Mouse (Mus musculus) mouse trophoblast stem cell (cell line): ENCODE data around the gene Surf1.

Source experiments
- in situ Hi-C, 2 experiments: fragments of 300-500 bp; cut with MseI, MboI; formaldehyde crosslinking; loops; 2 replicates in 1 of 2; 3 replicates in 1 of 2; pipeline ENCODE4 v1.15.1; 2025

Gene Surf1

DNA sequence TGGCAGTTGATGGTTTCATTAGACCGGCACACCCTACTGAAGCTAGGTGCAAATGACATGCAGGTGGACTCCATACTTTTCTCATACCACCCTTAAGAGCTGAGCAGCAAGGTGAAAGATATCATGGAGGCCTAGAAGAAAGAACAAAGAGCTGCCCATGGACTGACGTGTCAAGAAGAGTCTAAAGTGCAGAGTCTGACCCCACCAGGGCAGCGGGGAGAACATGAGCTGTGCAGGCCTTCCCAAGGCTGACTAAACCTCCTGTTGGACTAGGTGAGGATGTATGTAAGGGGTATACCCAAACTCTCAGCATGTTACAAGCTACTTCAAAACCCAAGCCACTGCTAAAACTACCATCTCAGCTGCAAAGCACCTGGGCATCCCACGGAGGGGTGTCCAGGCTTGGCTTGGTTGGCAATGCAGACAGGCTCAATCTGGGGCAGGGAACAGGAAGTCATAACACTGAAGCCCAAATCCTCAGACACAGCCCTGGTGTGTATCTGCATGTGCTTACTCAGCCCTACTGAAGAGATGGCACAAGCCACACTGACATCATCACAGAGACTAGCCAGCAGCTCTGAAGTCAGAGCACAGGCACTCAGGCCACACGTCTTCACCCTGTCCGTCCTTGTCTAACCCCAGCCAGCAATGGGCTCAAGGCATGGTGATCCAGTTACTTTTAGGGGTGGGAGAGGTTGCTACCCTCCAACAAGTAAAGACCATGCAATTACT lies 11.6 kb upstream of the Surf1 start:
- in situ Hi-C loops, result loop anchor here in 1 of 2 experiments (5.0 kb wide), 1 partner anchor 104 kb away; no protein-coding TSS in a partner anchor

DNA sequence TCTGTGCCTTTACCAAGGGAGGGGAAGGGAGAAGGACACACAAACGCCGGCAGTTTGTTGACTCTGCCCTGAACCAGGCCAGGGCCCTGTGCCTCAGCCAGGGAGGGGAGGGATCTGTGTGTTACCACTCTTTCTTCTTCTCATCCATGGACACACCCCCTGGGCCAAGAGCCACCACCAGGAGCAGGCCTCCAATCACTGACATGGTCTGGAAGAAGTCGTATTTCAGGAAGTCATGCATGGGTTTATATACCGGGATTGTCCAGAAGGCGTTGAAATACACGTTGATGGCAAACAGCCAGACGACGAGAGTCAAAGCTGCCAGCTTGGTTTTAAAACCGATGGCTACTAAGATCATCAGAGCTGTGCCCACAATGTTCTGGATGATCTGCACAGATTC lies 5.5 kb upstream of the Surf1 start:
- in situ Hi-C loops, result no loop called here

DNA sequence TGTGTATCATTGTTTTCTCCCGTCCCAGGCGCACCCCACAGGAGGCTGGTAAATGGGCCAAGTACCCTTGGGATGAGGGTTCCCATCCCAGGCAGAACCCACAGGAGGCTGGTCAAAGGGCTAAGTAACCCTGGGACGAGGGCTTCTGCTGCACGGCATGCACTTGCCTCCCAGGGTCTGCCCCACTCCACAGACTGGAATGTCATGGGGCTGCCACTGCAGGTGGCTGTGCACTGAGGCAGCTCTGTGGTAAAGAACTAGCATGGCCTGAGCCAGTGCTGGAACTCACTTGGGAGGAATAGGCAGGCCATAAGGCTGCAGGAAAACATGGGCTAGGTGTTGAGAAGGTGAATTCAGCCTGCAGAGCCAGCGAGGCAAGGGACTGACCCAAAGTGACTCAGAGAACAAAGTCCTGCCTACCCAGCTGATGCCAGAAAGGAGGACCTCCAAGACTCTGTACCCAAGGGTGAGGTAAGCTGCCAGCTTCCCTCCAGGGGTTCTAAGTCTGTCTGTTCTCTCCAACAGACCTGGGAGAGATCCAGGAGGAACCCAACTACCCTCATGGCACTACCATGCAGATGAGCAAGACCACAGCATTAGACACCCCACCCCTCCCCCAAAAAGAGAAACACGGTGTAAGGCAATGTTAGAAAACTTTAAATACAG lies 4.0 kb upstream of the Surf1 start:
- in situ Hi-C loops, result no loop called here

DNA sequence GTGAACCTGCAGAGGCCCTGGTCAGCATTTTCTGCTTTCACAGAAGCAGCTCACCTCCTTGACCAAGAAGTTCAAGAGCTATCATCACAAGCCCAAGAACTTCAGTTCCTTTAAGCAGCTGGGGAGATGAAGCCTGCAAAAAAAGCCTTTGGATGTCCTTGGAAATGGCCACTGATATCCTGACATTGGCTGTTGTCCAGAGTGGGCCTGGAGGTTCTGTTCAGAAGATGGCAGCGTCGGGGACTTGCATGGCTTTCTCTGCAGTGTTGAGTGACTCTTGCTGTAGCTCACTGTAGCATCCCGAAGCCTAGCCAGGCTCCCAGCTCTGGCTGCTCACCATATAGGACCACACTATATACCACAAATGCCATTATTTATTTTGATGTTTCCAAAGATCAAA lies 3.4 kb upstream of the Surf1 start:
- in situ Hi-C loops, result no loop called here

DNA sequence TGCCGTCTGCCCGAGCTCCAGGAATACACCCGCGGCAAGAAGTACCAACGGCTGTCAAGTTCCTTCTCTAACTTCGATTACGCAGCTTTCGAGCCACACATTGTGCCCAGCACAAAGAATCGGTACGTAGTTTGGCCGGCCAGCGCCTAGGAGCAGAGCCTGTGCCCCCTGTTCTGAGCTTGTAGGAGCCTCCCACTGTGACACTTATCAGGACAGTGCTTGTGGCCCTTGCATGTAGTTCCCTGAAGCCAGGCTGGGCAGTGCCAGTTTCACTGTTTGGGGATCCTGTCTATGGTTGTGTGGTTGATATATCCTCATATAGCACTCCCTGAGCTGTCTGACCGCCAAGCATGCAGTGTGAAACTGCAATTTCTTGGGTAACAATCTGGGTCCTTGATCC lies 408 bp upstream of the Surf1 start:
- in situ Hi-C loops, result no loop called here

GRCm38 (mm10) chr2:26914148-26914941 lies 2.0 kb downstream of the Surf1 start:
- in situ Hi-C loops, result no loop called here

GRCm38 (mm10) chr2:26913416-26914147 lies 2.7 kb downstream of the Surf1 start:
- in situ Hi-C loops, result no loop called here

- in situ Hi-C loops, result no loop called here
Observed at GRCm38 (mm10) chr2:26912253-26912770, 4.0 kb downstream of the Surf1 start.

- in situ Hi-C loops, result no loop called here
Observed at GRCm38 (mm10) chr2:26910994-26911765, 5.2 kb downstream of the Surf1 start.

GRCm38 (mm10) chr2:26910124-26910993 lies 6.0 kb downstream of the Surf1 start, which contains the start of the genes Med22 and Rpl7a:
Med22 (minus strand) TSS chr2:26910677.
Rpl7a (plus strand) TSS chr2:26910764.
- in situ Hi-C loops, result no loop called here

DNA sequence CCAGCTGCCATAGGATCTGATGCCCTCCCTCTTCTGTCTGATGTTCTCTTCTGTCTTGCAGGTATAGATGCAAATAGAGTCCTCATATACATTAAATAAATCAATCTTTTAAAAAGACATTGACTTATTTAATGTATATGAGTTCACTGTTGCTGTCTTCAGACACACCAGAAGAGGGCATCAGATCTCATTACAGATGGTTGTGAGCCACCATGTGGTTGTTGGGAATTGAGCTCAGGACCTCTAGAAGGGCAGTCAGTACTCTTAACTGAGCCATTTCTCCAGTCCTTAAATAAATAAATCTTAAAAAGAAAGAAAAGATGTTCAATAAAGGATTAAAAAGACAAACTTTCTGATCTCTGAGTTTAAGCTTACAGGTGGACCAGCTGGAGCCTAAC lies 6.9 kb downstream of the Surf1 start:
- in situ Hi-C loops, result loop anchor here in 1 of 2 experiments (10.0 kb wide), 1 partner anchor 265 kb away; no protein-coding TSS in a partner anchor

DNA sequence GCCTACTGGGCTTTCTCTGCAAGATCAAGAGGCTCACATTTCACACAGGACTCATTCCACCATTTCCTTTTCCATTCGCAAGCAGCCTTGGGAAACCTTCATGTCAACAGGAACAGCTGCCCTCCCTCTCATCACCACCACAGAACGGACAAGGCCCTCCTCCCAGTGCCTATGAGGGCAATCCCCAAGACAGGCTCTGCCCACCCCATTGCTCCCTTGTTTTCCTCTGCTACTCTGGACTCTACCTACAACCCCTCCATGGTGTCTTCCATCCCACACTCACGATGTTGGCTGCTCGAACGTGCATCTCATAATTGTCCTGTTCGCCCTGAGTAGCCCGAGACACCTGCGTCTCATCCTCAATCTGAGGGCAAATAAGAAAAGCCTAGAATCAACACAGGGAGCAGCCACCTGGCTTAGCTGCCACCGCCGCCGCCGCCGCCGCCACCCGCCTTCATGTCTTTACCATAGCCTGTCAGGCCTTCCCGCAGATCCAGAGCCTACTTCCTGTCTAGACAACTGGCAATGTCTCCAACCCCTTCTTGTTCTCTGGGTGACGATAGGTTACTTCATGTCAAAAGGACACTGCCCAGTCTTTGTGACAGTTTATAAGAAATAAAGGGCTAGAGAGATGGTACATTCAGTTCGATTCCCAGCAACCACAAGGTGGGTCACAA lies 7.5 kb downstream of the Surf1 start:
- in situ Hi-C loops, result loop anchor here in 1 of 2 experiments (10.0 kb wide), 1 partner anchor 264 kb away; no protein-coding TSS in a partner anchor

GRCm38 (mm10) chr2:26907109-26907508 lies 9.2 kb downstream of the Surf1 start:
- in situ Hi-C loops, result loop anchor here in 1 of 2 experiments (10.0 kb wide), 1 partner anchor 262 kb away; no protein-coding TSS in a partner anchor

DNA sequence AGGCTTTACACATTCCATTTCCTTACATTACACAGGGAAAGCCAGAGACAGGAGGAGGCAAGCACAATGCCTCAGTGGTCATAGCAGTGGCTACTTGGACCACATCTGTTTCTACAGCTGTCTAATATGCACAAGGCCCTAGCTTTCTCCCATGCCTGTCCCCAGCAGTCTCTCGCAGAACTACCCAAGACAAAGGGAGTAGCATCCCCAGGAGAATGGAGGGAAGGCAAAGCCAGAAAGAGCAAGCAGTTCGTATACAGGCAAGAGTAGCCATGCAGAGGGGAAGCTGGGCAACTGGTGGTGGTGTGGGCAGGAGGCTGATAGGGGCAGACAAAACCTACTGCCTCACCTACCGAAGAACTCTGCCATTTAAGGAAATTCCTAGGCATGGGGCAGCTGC lies 9.9 kb downstream of the Surf1 start:
- in situ Hi-C loops, result loop anchor here in 1 of 2 experiments (10.0 kb wide), 1 partner anchor 262 kb away; no protein-coding TSS in a partner anchor

GRCm38 (mm10) chr2:26905936-26906335 lies 10.4 kb downstream of the Surf1 start:
- in situ Hi-C loops, result loop anchor here in 1 of 2 experiments (10.0 kb wide), 1 partner anchor 261 kb away; no protein-coding TSS in a partner anchor

DNA sequence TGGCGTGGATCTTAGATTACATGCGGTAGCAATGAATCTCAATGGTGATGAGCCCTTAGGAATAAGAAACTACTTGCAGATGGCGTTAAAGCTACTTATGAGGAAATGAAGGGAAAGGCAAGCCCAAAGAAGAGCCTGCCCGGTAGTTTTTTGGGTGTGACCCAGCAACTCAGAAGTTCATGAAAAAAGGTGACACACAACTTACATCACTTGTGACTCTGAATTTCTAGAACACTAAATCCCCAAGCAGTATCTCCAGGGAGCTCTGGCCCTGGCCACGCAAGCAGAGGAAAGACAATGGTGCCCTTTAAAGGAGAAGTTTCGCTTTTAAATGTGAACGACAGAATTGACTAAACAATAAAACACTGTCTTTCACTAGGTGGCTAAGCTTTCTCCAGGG lies 13.0 kb downstream of the Surf1 start:
- in situ Hi-C loops, result loop anchor here in 1 of 2 experiments (10.0 kb wide), 1 partner anchor 259 kb away; no protein-coding TSS in a partner anchor

DNA sequence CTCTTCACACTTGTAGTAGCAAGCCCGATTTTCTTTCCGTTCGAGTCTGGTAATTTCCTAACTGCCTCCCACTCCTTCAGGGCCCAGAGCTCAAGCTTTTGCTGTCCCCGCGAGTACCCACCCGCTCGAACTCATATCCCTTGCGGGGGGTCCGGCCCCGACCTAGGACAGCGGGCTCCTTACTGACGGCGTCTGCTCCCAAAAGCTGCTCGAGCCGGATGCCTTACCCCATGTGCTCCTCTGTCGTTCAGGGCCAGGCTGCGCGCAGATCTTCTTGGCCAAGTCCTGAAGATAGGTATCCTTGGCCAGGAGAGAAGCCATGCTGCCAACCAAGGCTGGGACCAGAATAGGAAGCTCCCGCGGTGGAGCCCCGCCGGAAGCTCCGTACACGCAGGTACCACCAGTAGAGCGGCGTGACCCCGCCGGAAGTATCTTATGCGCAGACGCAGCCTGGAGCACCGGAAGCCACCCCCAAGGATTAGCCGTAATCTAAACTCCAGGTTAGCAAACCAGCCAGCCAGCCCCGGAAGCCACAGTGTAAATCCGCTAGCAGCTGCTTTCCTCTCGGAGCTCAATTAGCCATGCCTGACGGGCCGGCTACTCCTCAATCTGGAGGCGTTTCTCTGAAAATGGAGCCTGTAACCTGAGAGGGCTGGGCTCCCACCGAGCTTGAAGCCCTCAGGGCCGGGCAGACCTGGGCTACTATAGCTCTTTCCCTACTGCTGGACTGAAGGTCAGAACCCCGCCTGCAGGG lies 13.7 kb downstream of the Surf1 start, which contains the start of gene Surf6:
TSS of gene Surf6 (minus strand) at position 413 of the 754 bp plus-strand sequence.
- in situ Hi-C loops, result loop anchor here in 1 of 2 experiments (10.0 kb wide), 1 partner anchor 258 kb away; no protein-coding TSS in a partner anchor
